Mouse (Mus musculus) liver, postnatal 0 days (tissue): ENCODE measurements around the gene Rmnd5a. TPM values are rescaled to one million over a fixed set of nuclear protein-coding genes. Genes with fewer than 3 reads are reported as not detected.
"Not testable (repeated sequence)": the region's sequence is repeated elsewhere in the genome, so short reads cannot be mapped to it uniquely, and the experiment has no call there.

Source experiments
- ATAC-seq: fragments of 200-750 bp; cut with Nextera tagmentation; 2 replicates; pipeline ENCODE4 v1.8.0; 2017; ENCODE audit warnings: mild to moderate bottlenecking, moderate library complexity
- DNase-seq: peaks from one replicate; pipeline ENCODE4 v3.0.0-alpha.2; 2016
- H3K27ac ChIP-seq: fragments of 300-500 bp; sonication (generic); 2 replicates; pipeline ENCODE4 v1.5.1; 2014; ENCODE audit warnings: antibody characterized with exemption, moderate library complexity, mild to moderate bottlenecking, low read depth
- H3K27me3 ChIP-seq: fragments of 300-500 bp; sonication (generic); 2 replicates; pipeline ENCODE4 v1.6.1; 2014; ENCODE audit warnings: low read length, control low read depth, mixed read lengths; ENCODE audit not compliant: insufficient read depth
- H3K36me3 ChIP-seq: fragments of 300-500 bp; sonication (generic); replicated peaks from 2 replicates; pipeline ENCODE4 v1.6.1; 2014; ENCODE audit warnings: mild to moderate bottlenecking, control low read depth, low read length, moderate library complexity, mixed read lengths; ENCODE audit not compliant: insufficient read depth
- H3K4me1 ChIP-seq: fragments of 300-500 bp; sonication (generic); 2 replicates; pipeline ENCODE4 v1.6.1; 2014; ENCODE audit warnings: antibody characterized with exemption, mild to moderate bottlenecking, control low read depth; ENCODE audit not compliant: insufficient read depth
- H3K4me2 ChIP-seq: fragments of 300-500 bp; sonication (generic); 2 replicates; pipeline ENCODE4 v1.6.1; 2014; ENCODE audit warnings: low read depth, mild to moderate bottlenecking, low read length, moderate library complexity, mixed read lengths
- H3K4me3 ChIP-seq: fragments of 300-500 bp; sonication (generic); 2 replicates; pipeline ENCODE4 v1.5.1; 2014; ENCODE audit warnings: low read depth, low read length
- H3K9ac ChIP-seq: fragments of 300-500 bp; sonication (generic); replicated peaks from 2 replicates; pipeline ENCODE4 v1.6.1; 2014; ENCODE audit warnings: mild to moderate bottlenecking, moderate library complexity
- H3K9me3 ChIP-seq: fragments of 300-500 bp; sonication (generic); 2 replicates; pipeline ENCODE4 v1.6.1; 2016; ENCODE audit warnings: mild to moderate bottlenecking, control low read depth, low read length, mixed read lengths
- CTCF ChIP-seq: sonication (generic); IDR thresholded peaks from 2 replicates; pipeline ENCODE4 v1.5.1; 2016; ENCODE audit warnings: antibody characterized with exemption, low read depth
- EP300 ChIP-seq: IDR thresholded peaks from 2 replicates; pipeline ENCODE4 v1.6.1; 2016; ENCODE audit warnings: antibody characterized with exemption, low read depth, mild to moderate bottlenecking
- WGBS: fragments of 180-500 bp; shearing (Covaris S2); extraction: QIAGEN DNeasy Blood & Tissue Kit; methylation state at CpG from one replicate; pipeline ENCODE4 v1.1.7; 2014; ENCODE audit not compliant: insufficient replicate concordance; 5-methylcytosine and 5-hydroxymethylcytosine counted together
- polyA plus RNA-seq: library from polyadenylated mRNA; unstranded; fragments of >200 nt; fragmentation: Nextera tagmentation; extraction: Ambion mirVana; gene quantifications from 2 replicates; pipeline ENCODE4 v1.2.1, GENCODE M21; 2015

Rmnd5a gene
- polyA plus RNA-seq, 1 experiment from 2014 or later: 6.3 TPM

- Histone ChIP-seq H3K4me2 (no peak overlapping the region), H3K9ac (no peak overlapping the region), H3K9me3 (no peaks in the 10 kb centered on the region), H3K4me1 (peaks cover 2% of the 10 kb centered on the region; the same call in 1 of the 2 replicates), H3K36me3 (no peaks in the 10 kb centered on the region), H3K27ac (no peak overlapping the region), H3K27me3 (no peaks in the 10 kb centered on the region), H3K4me3 (no peak overlapping the region)
- ATAC-seq (no peak), DNase-seq (no peak)
- WGBS: 71% methylated on average over 4 of the region's 4 CpGs
- no peak for TF ChIP-seq CTCF
Observed at GRCm38 (mm10) chr6:71471830-71472520, 31.5 kb upstream of the Rmnd5a start.

GRCm38 (mm10) chr6:71469291-71469690, 28.9 kb upstream of the Rmnd5a start:
- Histone ChIP-seq H3K4me2 (no peak overlapping the region), H3K4me1 (no peaks in the 10 kb centered on the region), H3K36me3 (no peaks in the 10 kb centered on the region), H3K4me3 (no peak overlapping the region), H3K9me3 (no peaks in the 10 kb centered on the region), H3K27me3 (no peaks in the 10 kb centered on the region), H3K27ac (no peak overlapping the region), H3K9ac (no peak overlapping the region)
- no peak for DNase-seq
- TF ChIP-seq EP300 (no peak), CTCF (no peak)
- no peak for ATAC-seq
- WGBS: 38% methylated on average over 3 of the region's 3 CpGs

- Histone ChIP-seq H3K4me1 (no peaks in the 10 kb centered on the region), H3K27ac (no peak overlapping the region), H3K4me3 (no peak overlapping the region), H3K9ac (no peak overlapping the region), H3K27me3 (no peaks in the 10 kb centered on the region), H3K9me3 (0 out of 2 replicates have a peak, but pooled peaks cover 2% of the 10 kb centered on the region), H3K4me2 (no peak overlapping the region), H3K36me3 (no peaks in the 10 kb centered on the region)
- WGBS: 84% methylated on average over 4 of the region's 4 CpGs
- TF ChIP-seq EP300 (no peak), CTCF (no peak)
- DNase-seq (no peak), ATAC-seq (no peak)
Observed at GRCm38 (mm10) chr6:71467766-71468165, 27.3 kb upstream of the Rmnd5a start.

GRCm38 (mm10) chr6:71465146-71465545, 24.7 kb upstream of the Rmnd5a start:
- TF ChIP-seq CTCF: no peak
- TF ChIP-seq EP300: no peak
- H3K9ac ChIP-seq: no peak overlapping the region
- H3K27me3 ChIP-seq: no peaks in the 10 kb centered on the region
- no peaks in the 10 kb centered on the region for H3K36me3 ChIP-seq
- 76% methylated on average over 3 of the region's 3 CpGs for WGBS
- ATAC-seq (no peak), DNase-seq (no peak)
- no peaks in the 10 kb centered on the region for H3K4me1 ChIP-seq
- no peak overlapping the region for H3K27ac ChIP-seq
- 0 out of 2 replicates have a peak, but pooled peaks cover 3% of the 10 kb centered on the region for H3K9me3 ChIP-seq
- no peak overlapping the region for H3K4me2 ChIP-seq
- no peak overlapping the region for H3K4me3 ChIP-seq

- WGBS: 55% methylated on average over 8 of the region's 8 CpGs
- no peak for TF ChIP-seq CTCF
- TF ChIP-seq EP300: no peak
Observed at GRCm38 (mm10) chr6:71457956-71458608, 17.6 kb upstream of the Rmnd5a start.

GRCm38 (mm10) chr6:71453983-71454739, 13.7 kb upstream of the Rmnd5a start:
- not testable (repeated sequence) for H3K9me3 ChIP-seq, H3K4me2 ChIP-seq, H3K9ac ChIP-seq, H3K36me3 ChIP-seq, H3K27ac ChIP-seq, H3K4me1 ChIP-seq, DNase-seq, H3K27me3 ChIP-seq, H3K4me3 ChIP-seq, ATAC-seq

More at GRCm38 (mm10) chr6:71457956-71458608, 17.6 kb upstream of the Rmnd5a start:
- DNase-seq (no peak), ATAC-seq (no peak)
- Histone ChIP-seq H3K4me3 (no peak overlapping the region), H3K9ac (no peak overlapping the region), H3K27me3 (no peaks in the 10 kb centered on the region), H3K4me2 (no peak overlapping the region), H3K9me3 (0 out of 2 replicates have a peak, but pooled peaks cover 3% of the 10 kb centered on the region), H3K4me1 (no peaks in the 10 kb centered on the region), H3K27ac (no peak overlapping the region), H3K36me3 (no peaks in the 10 kb centered on the region)
